Mouse (Mus musculus): ENCODE data around the gene Jaml. TPM values are rescaled to one million over a fixed set of nuclear protein-coding genes. Genes with fewer than 3 reads are reported as not detected.

The Jaml gene
- total RNA-seq, 2 experiments from 2014 or later, result 2.4 TPM; not detected in 1

DNA sequence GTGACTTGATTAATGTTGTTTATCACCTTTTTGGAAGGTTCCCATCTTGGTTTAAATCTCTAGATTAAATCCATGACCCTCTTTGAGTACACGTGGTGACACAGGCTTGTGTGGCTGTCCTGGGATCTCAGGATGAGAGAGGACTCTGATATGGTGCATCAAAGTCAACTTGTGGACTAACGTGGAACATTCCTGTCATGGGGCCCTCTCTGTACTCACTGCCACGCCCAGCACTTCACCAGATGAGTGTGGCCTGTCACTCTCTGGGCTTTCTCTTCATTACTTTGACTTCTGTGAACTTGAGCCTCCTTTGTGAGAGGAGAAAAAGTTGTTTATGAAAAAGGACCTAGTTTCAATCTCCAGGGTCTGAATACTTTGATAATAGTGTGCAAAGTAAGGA lies 7.2 kb upstream of the Jaml start:
- no peak for ATAC-seq (replicated peaks; ENCODE audit: poor library complexity, severe bottlenecking)

DNA sequence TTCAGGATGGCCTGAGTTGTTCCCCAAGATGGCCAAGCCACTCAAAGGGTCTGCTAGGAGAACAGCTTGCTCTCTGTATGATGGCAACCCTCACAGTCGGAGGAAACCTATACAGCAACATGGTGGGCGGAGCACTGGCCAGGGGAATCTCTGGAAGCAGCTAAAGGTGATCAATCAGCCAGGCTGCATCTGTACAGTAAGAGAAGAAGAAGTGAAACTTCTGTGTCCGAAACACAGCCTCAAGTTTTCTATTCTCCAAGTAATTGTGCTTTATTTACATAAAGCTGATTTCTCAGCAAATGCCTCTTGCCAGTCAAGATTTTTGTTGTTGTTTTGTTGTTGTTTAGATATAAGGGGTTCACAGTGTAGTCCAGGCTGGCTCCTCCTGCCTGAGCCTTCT lies 1.1 kb upstream of the Jaml start:
- ATAC-seq (replicated peaks; ENCODE audit: poor library complexity, severe bottlenecking), result peak; percentile 38; the same call in 1 of the 2 replicates

DNA sequence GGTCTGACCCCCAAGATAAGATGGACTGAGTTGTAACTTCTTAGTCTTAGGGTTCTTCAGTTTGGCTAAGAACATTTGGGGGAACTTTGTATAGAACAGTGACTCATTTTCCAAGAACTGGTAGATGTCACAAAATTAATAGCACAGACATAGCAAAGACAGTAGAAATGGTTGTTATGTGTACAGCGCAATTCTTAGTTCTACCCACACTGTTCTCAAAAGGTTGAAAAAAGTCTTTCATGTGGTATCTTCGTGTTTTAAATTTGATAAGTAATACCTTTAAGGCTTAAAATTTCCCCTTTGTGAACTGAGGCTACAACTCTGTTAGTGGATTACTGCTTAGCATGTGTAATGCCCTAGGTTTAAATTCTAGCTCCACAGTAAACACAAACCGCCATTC lies 4.1 kb downstream of the Jaml start:
- ATAC-seq (replicated peaks; ENCODE audit: poor library complexity, severe bottlenecking), result no peak

DNA sequence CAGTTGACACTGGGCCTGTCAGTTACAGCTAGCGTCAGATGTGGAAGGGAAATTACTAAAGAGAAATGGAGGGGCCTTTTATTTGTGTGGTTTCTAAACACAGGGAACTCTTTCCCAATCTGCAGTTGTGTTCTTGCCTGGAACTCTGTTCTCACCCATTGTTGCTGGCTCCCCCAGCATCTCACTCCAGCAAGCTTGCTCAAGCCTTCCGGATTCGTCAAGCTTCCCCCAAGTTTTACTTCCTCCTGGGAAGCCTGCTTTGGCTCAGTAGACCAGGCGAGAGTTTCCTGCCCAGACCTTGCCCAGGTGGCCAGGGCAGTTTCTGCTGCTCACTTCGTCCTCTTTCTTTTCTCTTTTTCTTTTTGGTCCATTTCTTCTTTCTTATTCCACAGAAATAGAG lies 5.6 kb downstream of the Jaml start:
- peak; percentile 92 for ATAC-seq (replicated peaks; ENCODE audit: poor library complexity, severe bottlenecking)

DNA sequence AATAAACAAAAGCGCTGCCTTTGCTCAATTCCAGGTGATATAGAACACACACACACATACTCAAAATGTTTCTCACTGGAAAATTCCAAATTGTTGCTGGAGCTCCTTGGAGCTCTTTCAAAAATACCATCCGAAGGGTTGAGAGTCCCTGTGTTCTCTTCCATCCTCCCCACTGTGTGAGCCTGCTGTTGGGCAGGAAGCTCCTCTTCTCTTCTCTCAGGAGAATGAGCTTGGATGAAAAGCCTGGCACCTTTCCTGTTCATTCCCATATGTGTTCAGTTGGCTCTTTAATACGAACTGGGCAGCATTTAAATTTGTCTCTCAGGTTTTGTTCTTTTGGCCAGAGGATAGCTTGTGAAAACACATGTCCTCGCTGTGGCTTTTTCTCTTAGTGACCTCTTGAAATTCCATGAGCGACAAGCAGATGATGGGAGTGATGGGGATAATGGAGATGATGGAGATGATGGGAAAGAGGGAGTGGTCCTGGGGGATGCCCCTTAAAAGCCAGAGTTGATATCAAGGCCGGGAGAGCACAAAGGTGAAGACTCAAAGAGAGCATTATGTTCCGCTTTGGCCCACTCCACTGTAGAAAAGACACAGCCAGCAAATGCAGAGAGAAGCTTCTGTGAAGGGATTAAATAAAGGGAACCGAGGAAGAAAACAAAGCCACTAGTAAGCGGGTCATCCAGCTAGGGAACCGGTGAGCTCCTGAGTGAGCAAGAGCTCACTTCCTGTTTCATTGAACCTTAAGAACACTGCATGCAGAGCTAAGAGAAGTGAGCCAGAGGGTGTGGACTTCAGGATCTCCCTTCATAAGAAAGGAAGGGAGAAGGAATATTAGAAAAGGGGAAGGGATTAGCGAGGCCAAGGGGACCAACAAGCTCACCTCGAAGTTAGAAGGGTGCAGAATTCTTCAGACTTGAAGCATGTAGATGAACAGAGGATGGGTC lies 7.0 kb downstream of the Jaml start:
- ATAC-seq (replicated peaks; ENCODE audit: poor library complexity, severe bottlenecking), result peak; percentile 72

DNA sequence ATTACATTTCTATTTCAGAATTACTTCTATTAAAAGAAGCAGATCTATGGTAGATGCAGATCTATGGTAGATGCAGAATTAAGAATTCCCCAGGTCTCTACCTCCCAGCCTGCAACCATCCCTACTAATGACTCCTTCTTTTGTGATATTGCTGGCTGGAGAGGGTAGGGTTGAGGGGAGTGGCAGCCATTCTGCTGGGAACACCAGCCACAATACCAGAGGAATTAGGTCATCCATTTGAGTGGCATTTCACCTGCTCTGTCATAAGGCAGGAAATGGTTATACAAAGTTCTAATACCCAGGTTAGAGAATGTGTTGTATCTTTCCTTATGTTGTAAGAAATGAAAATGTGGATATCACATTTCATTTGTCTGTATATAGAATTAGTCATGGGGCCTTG lies 9.1 kb downstream of the Jaml start:
- ATAC-seq (replicated peaks; ENCODE audit: poor library complexity, severe bottlenecking), result no peak

DNA sequence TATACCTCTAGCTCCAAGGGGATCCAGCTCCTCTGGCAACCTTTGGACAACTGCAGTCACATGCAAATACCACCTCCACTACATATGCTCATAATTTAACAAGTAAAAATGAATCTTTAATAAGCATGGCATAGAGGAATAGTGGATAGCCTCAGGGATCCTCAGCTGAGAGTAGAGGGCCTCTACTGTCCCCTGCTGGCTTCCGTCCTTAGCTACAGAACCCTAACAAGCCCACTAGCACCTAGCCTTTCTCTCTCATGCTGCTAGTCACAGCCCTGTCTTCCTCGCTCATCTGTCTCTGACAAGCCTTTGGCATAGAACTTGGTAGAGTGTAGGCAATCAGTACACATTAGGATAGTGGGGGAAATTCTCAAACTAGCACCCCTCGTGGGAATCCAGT lies 11.8 kb downstream of the Jaml start:
- ATAC-seq (replicated peaks; ENCODE audit: poor library complexity, severe bottlenecking), result no peak

DNA sequence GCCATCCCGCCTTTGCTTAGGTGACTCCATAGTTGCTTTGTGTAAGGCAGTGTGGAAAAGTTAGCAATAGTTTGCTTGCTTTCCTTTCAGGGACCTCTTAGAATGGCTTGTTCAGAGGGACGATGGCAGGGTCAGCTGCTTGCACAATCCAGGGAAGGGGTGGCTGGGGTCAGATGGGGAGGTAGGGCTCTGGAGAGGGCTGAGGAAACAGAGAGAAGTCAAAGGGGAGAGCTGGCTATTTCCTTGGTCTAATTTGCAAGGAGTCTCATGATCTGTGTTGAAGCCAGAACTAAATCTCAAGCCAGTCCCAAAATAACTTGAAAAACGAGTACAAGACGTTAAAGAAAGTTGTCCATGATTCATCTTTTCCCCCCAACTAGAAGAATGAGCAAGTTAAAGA lies 13.7 kb downstream of the Jaml start:
- peak; percentile 18; the same call in 1 of the 2 replicates for ATAC-seq (replicated peaks; ENCODE audit: poor library complexity, severe bottlenecking)

DNA sequence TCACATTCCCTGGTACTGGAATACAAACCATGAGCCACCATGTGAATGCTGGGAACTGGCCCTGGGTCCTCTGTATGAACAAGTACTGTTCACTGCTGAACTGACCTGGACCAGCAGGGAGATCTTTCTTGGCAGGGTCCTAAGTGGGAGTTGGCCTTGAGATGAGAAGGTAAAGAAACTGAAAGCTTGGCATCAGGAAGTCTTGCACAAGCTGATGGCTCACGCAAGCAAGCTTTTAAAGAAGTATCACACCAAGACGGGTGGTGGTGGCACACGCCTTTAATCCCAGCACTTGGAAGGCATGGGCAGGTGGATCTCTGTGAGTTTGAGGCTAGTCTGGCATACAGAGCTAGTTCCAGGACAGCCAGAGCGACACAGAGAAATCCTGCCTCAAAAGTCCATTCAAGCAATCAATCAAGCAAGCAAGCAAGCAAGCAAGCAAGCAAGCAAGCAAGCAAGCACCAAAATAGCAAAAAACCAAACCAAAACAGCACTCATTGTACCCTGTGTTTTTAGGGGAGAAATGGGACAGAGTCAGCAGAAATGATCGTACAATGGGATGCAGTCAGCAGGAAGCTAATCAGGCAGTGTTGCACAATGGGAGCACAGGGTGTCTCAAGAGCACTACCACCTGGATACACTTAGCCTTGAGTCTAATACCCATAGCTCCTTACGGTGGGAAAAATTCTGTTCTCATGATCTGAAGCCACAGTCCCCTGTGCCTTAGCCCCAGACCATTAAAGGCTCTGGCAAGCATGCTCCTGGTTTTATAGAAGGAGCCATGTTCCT lies 16.4 kb downstream of the Jaml start:
- peak; percentile 74 for ATAC-seq (replicated peaks; ENCODE audit: poor library complexity, severe bottlenecking)

DNA sequence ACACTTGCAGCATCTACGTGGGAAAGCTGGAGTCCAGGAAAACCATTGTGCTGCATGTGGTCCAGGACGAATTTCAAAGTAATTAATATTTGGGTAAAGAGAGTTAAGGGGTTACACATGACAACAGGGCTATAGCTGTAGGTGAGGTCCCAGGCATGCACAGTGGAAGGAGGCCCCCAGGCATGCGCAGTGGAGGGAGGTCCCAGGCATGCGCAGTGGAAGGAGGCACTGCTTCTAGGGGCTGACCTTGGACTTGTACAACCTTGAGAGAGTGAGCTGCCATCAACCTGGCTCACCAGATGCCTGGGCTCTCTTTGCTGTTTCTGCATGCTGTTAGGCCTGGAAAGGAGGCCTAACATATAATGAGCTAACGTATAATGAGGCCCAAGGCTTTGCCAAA lies 18.9 kb downstream of the Jaml start:
- no peak for ATAC-seq (replicated peaks; ENCODE audit: poor library complexity, severe bottlenecking)

DNA sequence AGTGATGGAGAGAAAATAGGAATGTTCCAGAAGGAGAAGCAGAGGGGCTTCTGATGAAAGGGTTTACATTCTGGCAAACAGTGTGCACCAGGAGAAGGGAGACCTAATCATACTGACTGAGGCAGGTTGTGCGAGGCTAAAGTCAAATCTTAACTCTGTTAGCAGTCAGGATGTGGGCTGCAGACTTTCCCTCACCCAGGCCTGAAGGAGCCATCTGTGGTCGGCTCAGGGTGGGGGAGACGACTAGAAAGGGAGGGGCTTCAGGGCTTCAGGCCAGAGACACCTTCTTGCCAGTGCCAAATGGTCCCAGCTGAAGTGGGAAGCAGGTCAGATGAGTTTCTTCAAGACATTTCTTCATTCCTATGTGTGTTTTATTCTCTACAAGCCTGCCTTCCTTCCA lies 19.4 kb downstream of the Jaml start:
- no peak for ATAC-seq (replicated peaks; ENCODE audit: poor library complexity, severe bottlenecking)

DNA sequence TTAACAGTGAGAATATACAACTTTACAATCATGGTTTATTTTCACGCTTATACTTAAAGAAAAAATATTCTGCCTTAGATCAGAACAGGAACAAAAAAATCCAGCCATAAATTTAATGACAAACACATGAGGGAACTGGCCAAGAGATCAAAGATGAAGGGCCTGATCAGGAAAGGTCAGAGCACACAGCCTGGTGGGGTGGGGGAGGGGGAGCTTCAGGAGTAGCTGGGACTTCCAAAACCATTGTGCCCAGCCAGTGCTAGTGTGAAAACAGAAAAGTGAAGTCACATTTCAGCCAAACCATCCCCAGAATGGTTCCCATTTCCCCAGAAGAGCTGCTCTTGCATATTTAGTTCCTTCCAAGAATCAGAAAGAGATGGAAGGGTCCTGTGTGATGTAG lies 23.5 kb downstream of the Jaml start:
- ATAC-seq (replicated peaks; ENCODE audit: poor library complexity, severe bottlenecking), result no peak

DNA sequence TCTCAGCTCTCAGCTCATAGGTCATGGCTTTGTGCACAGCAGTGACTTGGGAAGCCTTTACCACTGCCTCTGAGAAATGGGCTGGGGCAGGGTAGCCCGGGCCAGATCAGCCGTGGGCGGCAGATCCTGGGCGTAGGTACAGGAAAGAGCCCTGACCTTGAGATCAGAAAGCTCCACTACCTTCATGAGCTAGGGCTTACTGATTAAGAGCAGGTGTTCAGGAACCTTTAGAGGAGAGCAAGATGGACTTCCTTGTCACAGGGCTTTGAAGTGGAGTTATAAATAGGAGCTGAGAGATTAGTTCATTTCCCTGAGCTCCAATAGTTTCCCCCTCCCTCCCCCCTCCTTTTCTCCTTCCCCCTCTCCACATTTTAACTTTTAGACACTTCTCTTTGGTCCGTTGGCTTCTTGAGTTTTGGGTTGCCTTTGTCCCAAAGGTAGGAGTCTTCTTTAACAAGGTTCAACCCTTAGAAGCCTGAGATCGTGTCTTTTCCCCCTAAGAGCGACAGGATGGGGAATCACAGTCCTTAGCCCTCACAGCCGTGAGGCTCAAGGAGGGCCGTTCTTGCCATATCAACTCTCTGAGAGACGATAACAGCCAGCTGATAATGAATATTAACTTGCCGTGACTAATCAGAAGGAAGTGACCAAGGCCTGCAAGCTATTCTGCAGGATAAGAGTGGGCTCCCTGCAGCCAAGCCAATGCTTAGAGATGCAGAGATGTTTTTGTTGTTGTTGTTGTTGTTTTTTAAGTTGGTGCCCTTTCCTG lies 24.4 kb downstream of the Jaml start:
- ATAC-seq (replicated peaks; ENCODE audit: poor library complexity, severe bottlenecking), result no peak

DNA sequence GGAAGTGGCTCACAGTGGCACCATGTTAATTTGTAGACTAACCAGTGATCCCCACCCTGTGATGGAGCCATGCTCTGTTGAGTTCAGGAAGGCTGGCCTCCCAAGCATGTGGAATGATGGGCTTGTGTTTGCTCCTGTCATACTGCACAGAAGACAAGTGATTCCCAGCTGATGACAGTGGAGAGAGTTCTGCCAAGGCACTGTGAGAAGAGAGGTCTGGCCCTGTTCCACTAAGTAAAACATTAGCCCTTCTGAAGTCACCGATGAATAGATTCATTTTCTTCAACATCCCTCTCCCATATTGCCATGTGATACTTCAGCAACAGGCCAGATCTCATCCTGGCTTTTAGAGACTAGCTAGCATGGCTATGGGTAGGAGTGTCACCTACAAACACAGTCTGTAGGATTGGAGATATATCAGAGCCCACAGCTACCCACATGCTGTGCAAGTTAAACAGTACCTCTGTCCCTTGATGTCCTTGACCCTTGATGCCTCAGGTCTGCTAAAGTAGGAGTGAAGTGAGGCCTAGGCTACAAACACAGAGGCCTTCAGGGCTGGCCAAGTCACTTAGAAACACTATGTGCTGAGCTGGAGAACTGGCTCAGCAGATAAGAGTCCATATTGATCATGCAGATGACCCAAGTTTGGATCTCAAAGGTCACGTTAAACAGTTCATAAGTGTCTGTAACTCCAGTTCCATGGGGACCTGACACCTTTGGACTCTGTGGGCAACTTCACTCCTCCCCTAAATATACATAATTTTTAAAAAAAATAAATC lies 26.8 kb downstream of the Jaml start:
- ATAC-seq (replicated peaks; ENCODE audit: poor library complexity, severe bottlenecking), result no peak

DNA sequence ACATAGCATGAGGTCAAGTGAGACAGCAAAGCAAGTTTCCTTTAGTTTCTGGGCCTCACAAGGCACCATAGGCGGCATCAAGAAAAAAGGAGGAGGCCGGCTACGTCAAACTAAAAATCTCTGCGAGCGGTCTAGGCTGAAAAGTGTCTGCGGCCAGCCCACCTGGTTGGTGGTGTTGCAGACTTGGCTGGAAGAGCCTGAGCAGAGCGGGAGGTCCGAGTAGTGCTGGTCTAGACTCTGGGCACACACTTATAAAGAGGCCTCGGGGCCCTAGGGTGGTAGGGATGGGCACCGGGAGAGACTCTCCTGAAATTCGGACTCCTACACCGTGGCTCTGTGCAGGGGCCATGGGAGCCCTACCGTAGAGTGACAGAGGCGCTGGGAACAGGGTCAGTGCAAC lies 36.7 kb downstream of the Jaml start:
- ATAC-seq (replicated peaks; ENCODE audit: poor library complexity, severe bottlenecking), result no peak

DNA sequence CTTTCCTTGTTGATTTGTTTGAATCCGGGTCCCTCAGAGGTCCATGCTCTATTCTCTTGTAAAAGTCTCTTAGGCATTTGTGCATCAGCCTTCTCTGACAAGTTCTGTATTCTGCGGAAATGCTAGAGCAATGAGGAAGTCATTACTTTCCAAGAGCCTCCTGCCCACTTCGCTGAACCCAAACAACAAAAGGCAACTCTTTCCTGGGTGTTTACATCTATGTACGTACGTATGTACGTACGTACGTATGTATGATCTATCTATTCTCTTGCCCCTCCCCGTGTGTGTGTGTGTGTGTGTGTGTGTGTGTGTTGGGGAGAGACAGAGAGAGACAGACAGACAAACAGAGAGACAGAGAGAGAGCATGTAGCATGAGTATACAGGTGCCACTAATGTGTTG lies 37.8 kb downstream of the Jaml start:
- no peak; the same call in 1 of the 2 replicates for ATAC-seq (replicated peaks; ENCODE audit: poor library complexity, severe bottlenecking)

DNA sequence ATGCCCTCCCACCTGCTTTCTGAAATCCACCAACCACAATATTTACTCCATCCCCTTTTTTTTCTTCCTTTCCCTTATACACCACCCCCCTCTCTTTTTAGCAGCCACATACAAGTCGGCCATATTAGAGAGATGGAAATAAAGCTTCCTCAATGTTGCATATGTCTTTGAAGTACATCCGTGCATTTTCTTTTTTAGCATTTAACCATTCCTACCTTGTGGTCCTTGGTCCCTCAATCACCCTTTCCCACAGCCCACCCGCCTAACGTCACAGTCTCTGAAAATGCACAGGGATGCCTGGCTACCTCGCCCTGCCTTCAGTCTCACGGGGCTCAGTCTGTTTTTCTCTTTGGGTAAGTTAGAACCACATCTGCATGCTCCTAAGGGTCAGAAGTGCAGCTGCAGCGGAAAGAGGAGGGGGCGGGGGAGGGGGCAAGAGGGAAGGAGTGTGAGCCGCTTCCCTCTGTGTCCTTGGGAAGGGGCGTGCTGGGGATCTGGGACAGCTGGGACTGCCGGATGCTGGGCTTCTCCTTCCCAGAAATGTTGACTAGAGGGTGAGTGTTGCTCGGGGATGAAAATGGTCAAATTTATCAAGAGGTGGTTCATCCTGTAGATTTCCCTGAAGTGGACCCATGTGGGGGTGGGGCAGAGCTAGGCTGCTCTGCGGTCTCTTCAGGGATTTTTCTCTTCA lies 38.9 kb downstream of the Jaml start, which contains the start of gene Scn2b:
TSS of gene Scn2b (plus strand) at position 42 of the 691 bp plus-strand sequence.
- ATAC-seq (replicated peaks; ENCODE audit: poor library complexity, severe bottlenecking), result no peak

DNA sequence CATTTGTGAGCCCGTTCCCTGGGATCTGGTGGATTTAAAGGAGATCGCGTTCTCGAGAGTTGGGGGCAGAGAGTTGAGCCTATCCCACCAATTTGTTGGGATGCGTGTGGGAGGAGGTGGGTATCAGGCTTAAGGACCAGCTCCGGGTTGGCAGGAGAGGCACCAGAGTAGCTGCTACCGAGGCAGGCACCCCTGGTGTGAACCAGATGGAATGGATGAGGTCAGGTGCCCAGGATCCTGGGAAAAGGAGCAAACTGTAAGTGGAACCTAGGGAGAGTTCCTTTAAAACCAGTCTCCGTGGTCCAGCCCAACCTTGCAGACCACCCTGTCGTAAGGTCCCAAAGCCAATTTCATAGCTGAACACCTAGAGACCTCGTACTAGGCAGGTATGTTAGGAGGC lies 39.6 kb downstream of the Jaml start:
- ATAC-seq (replicated peaks; ENCODE audit: poor library complexity, severe bottlenecking), result no peak

DNA sequence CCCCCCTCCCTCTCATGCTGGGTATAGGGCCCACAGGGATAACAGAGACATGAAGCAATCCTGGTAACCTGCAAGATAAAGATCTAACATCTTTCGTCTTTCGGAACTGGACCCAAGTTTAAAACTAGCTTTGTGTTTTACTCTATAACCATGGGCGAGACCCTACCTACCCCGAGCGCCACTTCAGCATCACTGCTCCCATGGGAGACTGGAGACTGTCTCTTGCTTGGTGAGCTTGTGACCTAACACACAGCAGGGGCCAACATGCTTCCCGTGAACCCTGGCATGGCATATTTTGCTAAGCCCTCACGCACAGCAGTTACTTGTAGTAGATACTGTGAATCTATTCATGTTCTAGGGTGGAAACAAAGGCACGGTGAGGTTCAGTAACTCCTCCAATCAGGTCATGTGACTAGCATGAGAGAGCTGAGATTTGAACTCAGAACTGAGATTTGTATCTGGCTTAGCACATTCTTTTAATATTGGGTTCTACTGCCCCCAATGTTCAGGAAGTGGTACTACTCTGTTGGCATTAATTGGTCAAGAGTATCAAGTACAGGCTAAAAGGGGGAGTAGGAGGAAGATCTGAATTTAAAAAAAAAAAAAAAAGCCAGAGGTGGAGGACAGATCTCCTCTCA lies 40.5 kb downstream of the Jaml start:
- no peak for ATAC-seq (replicated peaks; ENCODE audit: poor library complexity, severe bottlenecking)

Data from granulocyte monocyte progenitor cell, adult 5-6 weeks (primary cell).